In the genomic region with DNA sequence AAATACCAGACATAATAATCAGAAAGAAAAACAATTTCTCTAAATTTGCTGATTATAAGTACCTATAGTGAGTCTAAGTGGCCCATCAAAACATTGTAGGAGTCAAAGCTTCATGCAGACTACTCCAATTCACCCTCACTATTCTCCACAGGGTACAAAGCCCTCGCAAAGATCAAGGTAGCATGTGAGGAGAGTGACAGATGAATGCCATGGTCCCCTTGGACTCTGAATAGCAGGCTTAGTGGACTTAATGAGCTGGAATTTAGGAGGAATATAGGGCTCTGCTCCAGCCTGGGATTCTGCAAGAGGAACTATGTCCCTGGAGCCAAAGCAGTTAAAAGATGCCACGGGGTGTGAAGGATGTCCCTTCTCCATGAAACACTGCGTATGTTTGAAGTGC, we compare ENCODE assay signal across 24 mouse cellular contexts.
DNase-seq lines count a peak whose midpoint lies in the region; ATAC-seq and TF ChIP-seq lines count a peak whose summit lies in the region.
"Had no signal": no experiment of that assay in that cellular context is flagged by ENCODE, and none has a peak within 500 bp of the region (broad histone marks: within the 10 kb centered on the region; RNA-seq: fewer than 3 reads in every experiment).

No protein-coding gene starts in this region.

- H3K27me3 ChIP-seq in forebrain, embryonic 14.5 days (replicated peaks; ENCODE audit: control insufficient read depth, insufficient read depth, low read length) = no peaks in the 10 kb centered on the region
- H3K27me3 ChIP-seq in midbrain, embryonic 14.5 days (ENCODE audit: control insufficient read depth, insufficient read depth, low read length) = no peaks in the 10 kb centered on the region
- H3K27me3 ChIP-seq in lung, postnatal 0 days (replicated peaks; ENCODE audit: insufficient read depth, low read length) = no peaks in the 10 kb centered on the region
- H3K27me3 ChIP-seq: kidney, embryonic 15.5 days; limb, embryonic 13.5 days; liver, embryonic 12.5 days had no signal

- ATAC-seq in forebrain, embryonic 14.5 days = peak; percentile 71; the same call in 1 of the 2 replicates
- peak; percentile 47; the same call in 1 of the 2 replicates for ATAC-seq in midbrain, embryonic 14.5 days (ENCODE audit: low FRiP score, low TSS enrichment)
- ATAC-seq in lung, postnatal 0 days = no peak
- ATAC-seq: activated CD4-positive, CD25-positive, alpha-beta regulatory T cell, adult 4 months; hindbrain, postnatal 0 days; liver, embryonic 12.5 days had no signal

- no peak overlapping the region for H3K4me2 ChIP-seq in forebrain, embryonic 14.5 days (ENCODE audit: low read length)
- no peak overlapping the region for H3K4me2 ChIP-seq in midbrain, embryonic 14.5 days (ENCODE audit: low read length)
- no peak overlapping the region for H3K4me2 ChIP-seq in lung, postnatal 0 days (replicated peaks; ENCODE audit: low read depth, low read length)
- H3K4me2 ChIP-seq: embryonic facial prominence, embryonic 13.5 days; kidney, embryonic 15.5 days; limb, embryonic 13.5 days; liver, embryonic 12.5 days had no signal

- peaks cover 3% of the 10 kb centered on the region; the same call in 1 of the 2 replicates for H3K4me1 ChIP-seq in forebrain, embryonic 14.5 days (ENCODE audit: control insufficient read depth, insufficient read depth, low read length)
- H3K4me1 ChIP-seq in midbrain, embryonic 14.5 days (ENCODE audit: control insufficient read depth, insufficient read depth, low read length) = 0 out of 2 replicates have a peak, but pooled peaks cover 3% of the 10 kb centered on the region
- no peaks in the 10 kb centered on the region for H3K4me1 ChIP-seq in lung, postnatal 0 days (ENCODE audit: insufficient read depth, low read depth, low read length)
- H3K4me1 ChIP-seq: kidney, embryonic 15.5 days; limb, embryonic 13.5 days; liver, embryonic 12.5 days had no signal

- TF ChIP-seq POLR2A in brain, embryonic 14.5 days (IDR thresholded peaks at IDR 0.05; ENCODE audit: borderline replicate concordance, extremely low read depth, insufficient read depth, insufficient read length, poor library complexity, severe bottlenecking) = no peak

- H3K27ac ChIP-seq in forebrain, embryonic 14.5 days (ENCODE audit: low read depth, low read length) = no peak overlapping the region
- H3K27ac ChIP-seq in midbrain, embryonic 14.5 days (replicated peaks; ENCODE audit: low read depth, low read length) = no peak overlapping the region
- no peak overlapping the region for H3K27ac ChIP-seq in lung, postnatal 0 days (ENCODE audit: low read length)
- H3K27ac ChIP-seq: embryonic facial prominence, embryonic 13.5 days; heart, embryonic 10.5 days; hindbrain, postnatal 0 days; kidney, embryonic 15.5 days; limb, embryonic 13.5 days; liver, embryonic 12.5 days had no signal

- DNase-seq in embryo, embryonic 10 days (ENCODE audit: low spot score) = peak; percentile 53
- no peak for DNase-seq in embryo, embryonic 9.5 days (ENCODE audit: extremely low spot score)
- peak; percentile 86 for DNase-seq in brain, embryonic 14.5 days (ENCODE audit: low read depth)
- peak; percentile 70 for DNase-seq in forebrain, embryonic 14.5 days (ENCODE audit: low spot score)
- peak; percentile 64 for DNase-seq in midbrain, embryonic 14.5 days
- DNase-seq in lung, postnatal 0 days (ENCODE audit: low spot score) = no peak
- DNase-seq in left cerebral cortex, adult 18-20 months (ENCODE audit: low spot score in 2 of 2) = no peak
- DNase-seq: adrenal gland, postnatal 14 days; cerebellum, adult 9-10 months; gastrocnemius, postnatal 10 days; kidney, adult 11 months; kidney, postnatal 36 days; lung, adult 18-20 months; lung, postnatal 14 days; right cerebral cortex, postnatal 14 days; thymus, postnatal 36 days had no signal

- WGBS in forebrain, embryonic 14.5 days = 1% methylated on average over 3 of the region's 3 CpGs
- 14% methylated on average over 3 of the region's 3 CpGs for WGBS in midbrain, embryonic 14.5 days
- 83% methylated on average over 3 of the region's 3 CpGs for WGBS in lung, postnatal 0 days

- no peak for TF ChIP-seq EP300 in lung, postnatal 0 days (IDR thresholded peaks at IDR 0.05)

- no peaks in the 10 kb centered on the region for H3K36me3 ChIP-seq in forebrain, embryonic 14.5 days (ENCODE audit: control insufficient read depth, insufficient read depth, low read length)
- no peaks in the 10 kb centered on the region for H3K36me3 ChIP-seq in midbrain, embryonic 14.5 days (ENCODE audit: control insufficient read depth, insufficient read depth, low read length)
- no peaks in the 10 kb centered on the region for H3K36me3 ChIP-seq in lung, postnatal 0 days (ENCODE audit: insufficient read depth, low read length)
- H3K36me3 ChIP-seq: embryonic facial prominence, embryonic 13.5 days; heart, embryonic 10.5 days; kidney, embryonic 15.5 days; limb, embryonic 13.5 days; liver, embryonic 12.5 days had no signal

- H3K4me3 ChIP-seq in forebrain, embryonic 14.5 days (ENCODE audit: low read depth, low read length) = no peak overlapping the region
- H3K4me3 ChIP-seq in midbrain, embryonic 14.5 days (replicated peaks; ENCODE audit: low read depth, low read length) = no peak overlapping the region
- no peak overlapping the region for H3K4me3 ChIP-seq in lung, postnatal 0 days (ENCODE audit: low read depth, low read length)
- H3K4me3 ChIP-seq: embryonic facial prominence, embryonic 13.5 days; erythroblast, embryonic 14.5 days; heart, embryonic 10.5 days; kidney, embryonic 15.5 days; limb, embryonic 13.5 days; liver, embryonic 12.5 days had no signal

- no peaks in the 10 kb centered on the region for H3K9me3 ChIP-seq in forebrain, embryonic 14.5 days (replicated peaks; ENCODE audit: control insufficient read depth, low read length)
- H3K9me3 ChIP-seq in midbrain, embryonic 14.5 days (ENCODE audit: control insufficient read depth, low read length) = no peaks in the 10 kb centered on the region
- H3K9me3 ChIP-seq in lung, postnatal 0 days (ENCODE audit: low read length) = no peaks in the 10 kb centered on the region
- H3K9me3 ChIP-seq: embryonic facial prominence, embryonic 13.5 days; heart, embryonic 10.5 days; kidney, embryonic 15.5 days; limb, embryonic 13.5 days; liver, embryonic 12.5 days had no signal

- no peak overlapping the region for H3K9ac ChIP-seq in forebrain, embryonic 14.5 days (ENCODE audit: low read length)
- no peak overlapping the region for H3K9ac ChIP-seq in midbrain, embryonic 14.5 days (replicated peaks; ENCODE audit: low read length)
- H3K9ac ChIP-seq in lung, postnatal 0 days (replicated peaks; ENCODE audit: low read depth) = no peak overlapping the region
- H3K9ac ChIP-seq: embryonic facial prominence, embryonic 13.5 days; kidney, embryonic 15.5 days; limb, embryonic 13.5 days; liver, embryonic 12.5 days had no signal

- no peak for TF ChIP-seq CTCF in brain, embryonic 14.5 days (IDR thresholded peaks at IDR 0.05; ENCODE audit: borderline replicate concordance, extremely low read depth, insufficient read depth, insufficient read length)
- TF ChIP-seq CTCF in lung, postnatal 0 days (IDR thresholded peaks at IDR 0.05) = no peak

Comparison
In these comparisons a context has a peak if more than half of its experiments do, and no peak if none do; other contexts are left out.
1. DNase-seq: peak in embryo, embryonic 10 days (single experiment), brain, embryonic 14.5 days (single experiment), forebrain, embryonic 14.5 days (single experiment) and midbrain, embryonic 14.5 days (single experiment); none in embryo, embryonic 9.5 days (single experiment), lung, postnatal 0 days (single experiment) and left cerebral cortex, adult 18-20 months (0 of 2).